Mouse (Mus musculus): ENCODE data around the gene Cep63.

The Cep63 gene

GRCm38 (mm10) chr9:102649917-102650527 is 23.7 kb upstream of the Cep63 start:
- Histone ChIP-seq H3K9me3 (ENCODE audit: low read length) (peaks cover 3% of the 10 kb centered on the region; the same call in 1 of the 2 replicates), H3K36me3 (ENCODE audit: insufficient read depth, low read length) (no peaks in the 10 kb centered on the region), H3K4me3 (replicated peaks; ENCODE audit: low read length) (no peak overlapping the region), H3K4me1 (replicated peaks; ENCODE audit: low read depth, low read length) (no peaks in the 10 kb centered on the region), H3K27me3 (ENCODE audit: insufficient read depth, low read length) (peaks cover 7% of the 10 kb centered on the region)
- no peak for TF ChIP-seq CTCF (conservative IDR thresholded peaks at IDR 0.05; ENCODE audit: low read length)
- TF ChIP-seq POU5F1 (IDR thresholded peaks at IDR 0.05; ENCODE audit: borderline replicate concordance, low read length), result no peak
- TF ChIP-seq NANOG (IDR thresholded peaks at IDR 0.05; ENCODE audit: borderline replicate concordance, low read length), result no peak

GRCm38 (mm10) chr9:102647010-102647409 is 20.7 kb upstream of the Cep63 start:
- Histone ChIP-seq H3K9me3 (ENCODE audit: low read length) (no peaks in the 10 kb centered on the region), H3K27me3 (ENCODE audit: insufficient read depth, low read length) (peaks cover 7% of the 10 kb centered on the region), H3K4me3 (replicated peaks; ENCODE audit: low read length) (no peak overlapping the region), H3K4me1 (replicated peaks; ENCODE audit: low read depth, low read length) (peaks cover 11% of the 10 kb centered on the region; the same call in 1 of the 2 replicates), H3K36me3 (ENCODE audit: insufficient read depth, low read length) (no peaks in the 10 kb centered on the region)
- TF ChIP-seq CTCF (conservative IDR thresholded peaks at IDR 0.05; ENCODE audit: low read length) (no peak), NANOG (IDR thresholded peaks at IDR 0.05; ENCODE audit: borderline replicate concordance, low read length) (no peak), POU5F1 (IDR thresholded peaks at IDR 0.05; ENCODE audit: borderline replicate concordance, low read length) (no peak)

- H3K9me3 ChIP-seq (ENCODE audit: low read length), result no peaks in the 10 kb centered on the region
- H3K4me1 ChIP-seq (replicated peaks; ENCODE audit: low read depth, low read length), result peaks cover 11% of the 10 kb centered on the region; the same call in 1 of the 2 replicates
- TF ChIP-seq CTCF (conservative IDR thresholded peaks at IDR 0.05; ENCODE audit: low read length) (no peak), NANOG (IDR thresholded peaks at IDR 0.05; ENCODE audit: borderline replicate concordance, low read length) (no peak), POU5F1 (IDR thresholded peaks at IDR 0.05; ENCODE audit: borderline replicate concordance, low read length) (no peak)
- no peaks in the 10 kb centered on the region for H3K36me3 ChIP-seq (ENCODE audit: insufficient read depth, low read length)
- H3K4me3 ChIP-seq (replicated peaks; ENCODE audit: low read length), result no peak overlapping the region
- no peaks in the 10 kb centered on the region for H3K27me3 ChIP-seq (ENCODE audit: insufficient read depth, low read length)
Measured at GRCm38 (mm10) chr9:102645119-102645695, 18.9 kb upstream of the Cep63 start.

GRCm38 (mm10) chr9:102643486-102644101 is 17.3 kb upstream of the Cep63 start:
- no peaks in the 10 kb centered on the region for H3K36me3 ChIP-seq (ENCODE audit: insufficient read depth, low read length)
- no peaks in the 10 kb centered on the region for H3K9me3 ChIP-seq (ENCODE audit: low read length)
- H3K4me1 ChIP-seq (replicated peaks; ENCODE audit: low read depth, low read length), result peaks cover 11% of the 10 kb centered on the region; the same call in 1 of the 2 replicates
- H3K4me3 ChIP-seq (replicated peaks; ENCODE audit: low read length), result no peak overlapping the region
- TF ChIP-seq NANOG (IDR thresholded peaks at IDR 0.05; ENCODE audit: borderline replicate concordance, low read length), result no peak
- TF ChIP-seq POU5F1 (IDR thresholded peaks at IDR 0.05; ENCODE audit: borderline replicate concordance, low read length), result no peak
- no peak for TF ChIP-seq CTCF (conservative IDR thresholded peaks at IDR 0.05; ENCODE audit: low read length)
- H3K27me3 ChIP-seq (ENCODE audit: insufficient read depth, low read length), result no peaks in the 10 kb centered on the region

GRCm38 (mm10) chr9:102643071-102643485 is 16.7 kb upstream of the Cep63 start:
- Histone ChIP-seq H3K9me3 (ENCODE audit: low read length) (no peaks in the 10 kb centered on the region), H3K36me3 (ENCODE audit: insufficient read depth, low read length) (no peaks in the 10 kb centered on the region), H3K4me3 (replicated peaks; ENCODE audit: low read length) (no peak overlapping the region), H3K4me1 (replicated peaks; ENCODE audit: low read depth, low read length) (peaks cover 11% of the 10 kb centered on the region; the same call in 1 of the 2 replicates), H3K27me3 (ENCODE audit: insufficient read depth, low read length) (no peaks in the 10 kb centered on the region)
- TF ChIP-seq CTCF (conservative IDR thresholded peaks at IDR 0.05; ENCODE audit: low read length) (no peak), POU5F1 (IDR thresholded peaks at IDR 0.05; ENCODE audit: borderline replicate concordance, low read length) (no peak), NANOG (IDR thresholded peaks at IDR 0.05; ENCODE audit: borderline replicate concordance, low read length) (no peak)

DNA sequence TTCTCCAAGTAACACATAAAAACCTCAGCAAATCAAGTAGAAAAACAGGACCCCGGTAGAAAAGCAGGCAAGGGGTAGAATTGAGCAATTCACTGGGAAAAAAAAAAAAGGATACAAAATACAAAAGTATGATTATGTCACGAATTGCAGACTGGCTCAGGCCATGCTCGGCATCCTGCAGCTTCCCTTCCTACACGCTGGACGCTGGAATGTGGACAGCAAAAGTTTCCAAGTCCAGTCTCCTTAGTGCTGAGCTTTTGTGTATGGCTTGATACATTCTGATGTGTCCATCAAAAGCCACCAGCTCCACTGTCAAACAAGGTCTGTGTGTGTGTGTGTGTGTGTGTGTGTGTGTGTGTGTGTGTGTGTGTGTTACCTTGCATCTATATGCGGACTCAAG is 15.2 kb upstream of the Cep63 start:
- H3K4me3 ChIP-seq (replicated peaks; ENCODE audit: low read length), result no peak overlapping the region
- TF ChIP-seq POU5F1 (IDR thresholded peaks at IDR 0.05; ENCODE audit: borderline replicate concordance, low read length) (no peak), CTCF (conservative IDR thresholded peaks at IDR 0.05; ENCODE audit: low read length) (no peak), NANOG (IDR thresholded peaks at IDR 0.05; ENCODE audit: borderline replicate concordance, low read length) (no peak)
- H3K27me3 ChIP-seq (ENCODE audit: insufficient read depth, low read length), result no peaks in the 10 kb centered on the region

GRCm38 (mm10) chr9:102639510-102639909 is 13.2 kb upstream of the Cep63 start:
- Histone ChIP-seq H3K27me3 (ENCODE audit: insufficient read depth, low read length) (no peaks in the 10 kb centered on the region), H3K4me1 (replicated peaks; ENCODE audit: low read depth, low read length) (peaks cover 26% of the 10 kb centered on the region), H3K4me3 (replicated peaks; ENCODE audit: low read length) (no peak overlapping the region), H3K9me3 (ENCODE audit: low read length) (no peaks in the 10 kb centered on the region), H3K36me3 (ENCODE audit: insufficient read depth, low read length) (peaks cover 1% of the 10 kb centered on the region)
- no peak for TF ChIP-seq CTCF (conservative IDR thresholded peaks at IDR 0.05; ENCODE audit: low read length)
- TF ChIP-seq NANOG (IDR thresholded peaks at IDR 0.05; ENCODE audit: borderline replicate concordance, low read length), result no peak
- TF ChIP-seq POU5F1 (IDR thresholded peaks at IDR 0.05; ENCODE audit: borderline replicate concordance, low read length), result no peak

More for the DNA sequence above, 15.2 kb upstream of the Cep63 start:
- Histone ChIP-seq H3K4me1 (replicated peaks; ENCODE audit: low read depth, low read length) (peaks cover 26% of the 10 kb centered on the region), H3K36me3 (ENCODE audit: insufficient read depth, low read length) (no peaks in the 10 kb centered on the region), H3K9me3 (ENCODE audit: low read length) (no peaks in the 10 kb centered on the region)

GRCm38 (mm10) chr9:102638963-102639362 is 12.6 kb upstream of the Cep63 start:
- Histone ChIP-seq H3K9me3 (ENCODE audit: low read length) (no peaks in the 10 kb centered on the region), H3K4me3 (replicated peaks; ENCODE audit: low read length) (no peak overlapping the region), H3K36me3 (ENCODE audit: insufficient read depth, low read length) (peaks cover 7% of the 10 kb centered on the region), H3K27me3 (ENCODE audit: insufficient read depth, low read length) (no peaks in the 10 kb centered on the region), H3K4me1 (replicated peaks; ENCODE audit: low read depth, low read length) (peaks cover 22% of the 10 kb centered on the region)
- TF ChIP-seq NANOG (IDR thresholded peaks at IDR 0.05; ENCODE audit: borderline replicate concordance, low read length) (no peak), CTCF (conservative IDR thresholded peaks at IDR 0.05; ENCODE audit: low read length) (no peak), POU5F1 (IDR thresholded peaks at IDR 0.05; ENCODE audit: borderline replicate concordance, low read length) (no peak)
